Mouse (Mus musculus): ENCODE results near the gene Slc36a4. TPM values are rescaled to one million over a fixed set of nuclear protein-coding genes. Genes with fewer than 3 reads are reported as not detected.

Slc36a4 gene
- polyA plus RNA-seq, 1 experiment from 2014 or later = 6.0 TPM

GRCm38 (mm10) chr9:15746636-15747035 is 37.1 kb downstream of the Slc36a4 start:
- no peak overlapping the region for H3K4me2 ChIP-seq (replicated peaks; ENCODE audit: low read depth)
- no peak overlapping the region for H3K9ac ChIP-seq (ENCODE audit: low read depth, low read length)
- no peaks in the 10 kb centered on the region for H3K4me1 ChIP-seq (replicated peaks; ENCODE audit: control insufficient read depth, insufficient read depth, low read length)
- no peak for ATAC-seq
- no peaks in the 10 kb centered on the region for H3K9me3 ChIP-seq (ENCODE audit: control insufficient read depth)
- H3K4me3 ChIP-seq (ENCODE audit: low read depth, low read length) = no peak overlapping the region
- H3K36me3 ChIP-seq (ENCODE audit: control insufficient read depth, insufficient read depth) = no peaks in the 10 kb centered on the region
- no peak for TF ChIP-seq CTCF (IDR thresholded peaks at IDR 0.05; ENCODE audit: low read depth)
- H3K27me3 ChIP-seq (replicated peaks; ENCODE audit: control insufficient read depth, insufficient read depth, low read length) = no peaks in the 10 kb centered on the region
- 72% methylated on average over 7 of the region's 7 CpGs for WGBS
- no peak overlapping the region for H3K27ac ChIP-seq (ENCODE audit: low read depth, low read length)

- Histone ChIP-seq H3K4me3 (ENCODE audit: low read depth, low read length) (no peak overlapping the region), H3K36me3 (ENCODE audit: control insufficient read depth, insufficient read depth) (no peaks in the 10 kb centered on the region), H3K27ac (ENCODE audit: low read depth, low read length) (no peak overlapping the region), H3K9me3 (ENCODE audit: control insufficient read depth) (no peaks in the 10 kb centered on the region), H3K9ac (ENCODE audit: low read depth, low read length) (no peak overlapping the region), H3K4me2 (replicated peaks; ENCODE audit: low read depth) (no peak overlapping the region), H3K27me3 (replicated peaks; ENCODE audit: control insufficient read depth, insufficient read depth, low read length) (no peaks in the 10 kb centered on the region), H3K4me1 (replicated peaks; ENCODE audit: control insufficient read depth, insufficient read depth, low read length) (no peaks in the 10 kb centered on the region)
- WGBS = 70% methylated on average over 5 of the region's 5 CpGs
- no peak for ATAC-seq
- TF ChIP-seq CTCF (IDR thresholded peaks at IDR 0.05; ENCODE audit: low read depth) = no peak
Measured at GRCm38 (mm10) chr9:15748383-15748782, 38.8 kb downstream of the Slc36a4 start.

GRCm38 (mm10) chr9:15759318-15759717 is 49.8 kb downstream of the Slc36a4 start:
- Histone ChIP-seq H3K4me3 (ENCODE audit: low read depth, low read length) (no peak overlapping the region), H3K36me3 (ENCODE audit: control insufficient read depth, insufficient read depth) (no peaks in the 10 kb centered on the region), H3K27me3 (replicated peaks; ENCODE audit: control insufficient read depth, insufficient read depth, low read length) (no peaks in the 10 kb centered on the region), H3K9me3 (ENCODE audit: control insufficient read depth) (no peaks in the 10 kb centered on the region), H3K4me2 (replicated peaks; ENCODE audit: low read depth) (no peak overlapping the region), H3K9ac (ENCODE audit: low read depth, low read length) (no peak overlapping the region), H3K4me1 (replicated peaks; ENCODE audit: control insufficient read depth, insufficient read depth, low read length) (no peaks in the 10 kb centered on the region), H3K27ac (ENCODE audit: low read depth, low read length) (no peak overlapping the region)
- no peak for TF ChIP-seq CTCF (IDR thresholded peaks at IDR 0.05; ENCODE audit: low read depth)
- no peak for ATAC-seq

- no peak overlapping the region for H3K9ac ChIP-seq (ENCODE audit: low read depth, low read length)
- 70% methylated on average over 5 of the region's 5 CpGs for WGBS
- no peak overlapping the region for H3K27ac ChIP-seq (ENCODE audit: low read depth, low read length)
- H3K27me3 ChIP-seq (replicated peaks; ENCODE audit: control insufficient read depth, insufficient read depth, low read length) = no peaks in the 10 kb centered on the region
- ATAC-seq = no peak
- H3K4me3 ChIP-seq (ENCODE audit: low read depth, low read length) = no peak overlapping the region
- no peaks in the 10 kb centered on the region for H3K4me1 ChIP-seq (replicated peaks; ENCODE audit: control insufficient read depth, insufficient read depth, low read length)
- TF ChIP-seq CTCF (IDR thresholded peaks at IDR 0.05; ENCODE audit: low read depth) = no peak
- no peaks in the 10 kb centered on the region for H3K36me3 ChIP-seq (ENCODE audit: control insufficient read depth, insufficient read depth)
- no peak overlapping the region for H3K4me2 ChIP-seq (replicated peaks; ENCODE audit: low read depth)
- no peaks in the 10 kb centered on the region for H3K9me3 ChIP-seq (ENCODE audit: control insufficient read depth)
Measured at GRCm38 (mm10) chr9:15766379-15766778, 56.8 kb downstream of the Slc36a4 start.

- H3K27ac ChIP-seq (ENCODE audit: low read depth, low read length) = no peak overlapping the region
- H3K4me2 ChIP-seq (replicated peaks; ENCODE audit: low read depth) = no peak overlapping the region
- no peaks in the 10 kb centered on the region for H3K36me3 ChIP-seq (ENCODE audit: control insufficient read depth, insufficient read depth)
- no peak for ATAC-seq
- H3K27me3 ChIP-seq (replicated peaks; ENCODE audit: control insufficient read depth, insufficient read depth, low read length) = no peaks in the 10 kb centered on the region
- TF ChIP-seq CTCF (IDR thresholded peaks at IDR 0.05; ENCODE audit: low read depth) = no peak
- H3K4me3 ChIP-seq (ENCODE audit: low read depth, low read length) = no peak overlapping the region
- H3K9me3 ChIP-seq (ENCODE audit: control insufficient read depth) = no peaks in the 10 kb centered on the region
- H3K4me1 ChIP-seq (replicated peaks; ENCODE audit: control insufficient read depth, insufficient read depth, low read length) = no peaks in the 10 kb centered on the region
- H3K9ac ChIP-seq (ENCODE audit: low read depth, low read length) = no peak overlapping the region
- WGBS = 81% methylated on average over 5 of the region's 5 CpGs
Measured at GRCm38 (mm10) chr9:15766821-15767220, 57.3 kb downstream of the Slc36a4 start.

- Histone ChIP-seq H3K9me3 (ENCODE audit: control insufficient read depth) (no peaks in the 10 kb centered on the region), H3K36me3 (ENCODE audit: control insufficient read depth, insufficient read depth) (no peaks in the 10 kb centered on the region), H3K27me3 (replicated peaks; ENCODE audit: control insufficient read depth, insufficient read depth, low read length) (no peaks in the 10 kb centered on the region), H3K4me2 (replicated peaks; ENCODE audit: low read depth) (no peak overlapping the region), H3K4me3 (ENCODE audit: low read depth, low read length) (no peak overlapping the region), H3K4me1 (replicated peaks; ENCODE audit: control insufficient read depth, insufficient read depth, low read length) (no peaks in the 10 kb centered on the region), H3K27ac (ENCODE audit: low read depth, low read length) (no peak overlapping the region), H3K9ac (ENCODE audit: low read depth, low read length) (no peak overlapping the region)
- TF ChIP-seq CTCF (IDR thresholded peaks at IDR 0.05; ENCODE audit: low read depth) = no peak
- 88% methylated on average over 12 of the region's 12 CpGs for WGBS
- ATAC-seq = no peak
Measured at GRCm38 (mm10) chr9:15772766-15773165, 63.2 kb downstream of the Slc36a4 start.

GRCm38 (mm10) chr9:15773426-15773825 is 63.9 kb downstream of the Slc36a4 start:
- Histone ChIP-seq H3K36me3 (ENCODE audit: control insufficient read depth, insufficient read depth) (no peaks in the 10 kb centered on the region), H3K4me3 (ENCODE audit: low read depth, low read length) (no peak overlapping the region), H3K4me1 (replicated peaks; ENCODE audit: control insufficient read depth, insufficient read depth, low read length) (no peaks in the 10 kb centered on the region), H3K9ac (ENCODE audit: low read depth, low read length) (no peak overlapping the region), H3K9me3 (ENCODE audit: control insufficient read depth) (no peaks in the 10 kb centered on the region), H3K4me2 (replicated peaks; ENCODE audit: low read depth) (no peak overlapping the region), H3K27ac (ENCODE audit: low read depth, low read length) (no peak overlapping the region), H3K27me3 (replicated peaks; ENCODE audit: control insufficient read depth, insufficient read depth, low read length) (no peaks in the 10 kb centered on the region)
- ATAC-seq = no peak
- 59% methylated on average over 4 of the region's 4 CpGs for WGBS
- TF ChIP-seq CTCF (IDR thresholded peaks at IDR 0.05; ENCODE audit: low read depth) = no peak
